Mouse (Mus musculus) liver, embryonic 14.5 days (tissue): ENCODE measurements around the gene Brms1l. TPM values are rescaled to one million over a fixed set of nuclear protein-coding genes. Genes with fewer than 3 reads are reported as not detected.
A peak's percentile ranks its signal among the peaks of the same experiment; 100 is the strongest.

Experiments used
- ATAC-seq: fragments of 200-750 bp; cut with Nextera tagmentation; 2 replicates; pipeline ENCODE4 v1.8.0; 2017; ENCODE audit warnings: moderate number of reproducible peaks, mild to moderate bottlenecking, moderate library complexity; ENCODE audit not compliant: insufficient read depth
- DNase-seq, 3 experiments: peaks; one replicate each; pipeline ENCODE4 v3.0.0-alpha.2; 2012 to 2013; ENCODE audit warnings: low read depth in 3 of 3, low spot score in 3 of 3
- H3K27ac ChIP-seq: fragments of 300-500 bp; sonication (generic); 2 replicates; pipeline ENCODE4 v1.5.1; 2014; ENCODE audit warnings: moderate library complexity, mild to moderate bottlenecking, control low read depth, inconsistent platforms
- H3K27me3 ChIP-seq: fragments of 300-500 bp; sonication (generic); 2 replicates; pipeline ENCODE4 v1.6.1; 2014; ENCODE audit warnings: mild to moderate bottlenecking, low read length, moderate library complexity; ENCODE audit not compliant: control insufficient read depth, insufficient read depth
- H3K36me3 ChIP-seq: fragments of 300-500 bp; sonication (generic); replicated peaks from 2 replicates; pipeline ENCODE4 v1.6.1; 2014; ENCODE audit warnings: low read depth; ENCODE audit not compliant: control insufficient read depth, insufficient read depth
- H3K4me1 ChIP-seq, 2 experiments: fragments of 200-500 bp in 1 of 2; fragments of 300-500 bp in 1 of 2; sonication (generic) in 1 of 2; replicated peaks; 2 replicates each; pipeline ENCODE4 v1.6.1; 2012 to 2014; ENCODE audit warnings: antibody characterized with exemption in 1 of 2, inconsistent platforms in 1 of 2, low read length in 1 of 2; ENCODE audit not compliant: control insufficient read depth in 2 of 2, insufficient read depth in 2 of 2
- H3K4me2 ChIP-seq: fragments of 300-500 bp; sonication (generic); 2 replicates; pipeline ENCODE4 v1.6.1; 2014; ENCODE audit warnings: low read depth, mild to moderate bottlenecking, control low read depth, moderate library complexity
- H3K4me3 ChIP-seq, 2 experiments: fragments of 200-500 bp in 1 of 2; fragments of 300-500 bp in 1 of 2; sonication (generic) in 1 of 2; 2 replicates each; pipeline ENCODE4 v1.5.1; 2012 to 2014; ENCODE audit warnings: low read depth in 2 of 2, low read length in 2 of 2, mild to moderate bottlenecking in 2 of 2, control low read depth in 1 of 2, inconsistent platforms in 1 of 2, moderate library complexity in 1 of 2; ENCODE audit not compliant: insufficient read depth in 1 of 2
- H3K9ac ChIP-seq: fragments of 300-500 bp; sonication (generic); replicated peaks from 2 replicates; pipeline ENCODE4 v1.6.1; 2014; ENCODE audit warnings: mild to moderate bottlenecking, control low read depth, moderate library complexity
- H3K9me3 ChIP-seq: fragments of 300-500 bp; sonication (generic); 2 replicates; pipeline ENCODE4 v1.6.1; 2016; ENCODE audit warnings: low read length, mixed read lengths; ENCODE audit not compliant: control insufficient read depth
- CTCF ChIP-seq: IDR thresholded peaks from 2 replicates; pipeline ENCODE4 v1.5.1; 2016; ENCODE audit warnings: antibody characterized with exemption, low read depth, control low read depth
- EP300 ChIP-seq: IDR thresholded peaks from 2 replicates; pipeline ENCODE4 v1.6.1; 2016; ENCODE audit warnings: antibody characterized with exemption, low read depth
- WGBS: fragments of 180-500 bp; shearing (Covaris S2); extraction: QIAGEN DNeasy Blood & Tissue Kit; methylation state at CpG from one replicate; pipeline ENCODE4 v1.1.7; 2014; ENCODE audit not compliant: insufficient replicate concordance; 5-methylcytosine and 5-hydroxymethylcytosine counted together
- polyA plus RNA-seq, 2 experiments: library from polyadenylated mRNA; depleted of rRNA in 1 of 2; stranded (reverse) in 1 of 2; unstranded in 1 of 2; fragments of >200 nt; fragmentation: Nextera tagmentation in 1 of 2; extraction: Ambion mirVana in 1 of 2; gene quantifications; 2 replicates each; pipeline versions ENCODE4 v1.2.1 to v1.2.3; 2012 to 2014

The Brms1l gene
- polyA plus RNA-seq, 2 experiments: 11.1 to 19.0 TPM

DNA sequence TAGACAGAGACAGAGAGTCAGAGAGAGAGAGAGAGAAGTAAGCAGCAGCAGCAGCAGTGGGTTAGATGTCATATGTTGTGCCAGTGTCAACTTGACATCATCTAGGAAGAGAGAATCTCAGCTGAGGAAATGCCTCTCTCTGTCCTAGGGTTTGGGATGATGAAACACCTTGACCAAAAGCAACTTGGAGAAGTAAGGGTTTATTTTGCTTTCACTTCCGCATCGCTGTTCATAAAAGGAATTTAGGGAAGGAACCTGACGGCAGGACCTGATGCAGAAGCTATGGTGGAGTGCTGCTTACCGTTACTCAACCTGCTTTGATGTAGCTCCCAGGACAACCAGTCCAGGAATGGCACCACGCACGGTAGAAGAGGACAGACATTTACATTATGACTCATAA, 12.1 kb upstream of the Brms1l start:
- Histone ChIP-seq H3K4me2 (no peak overlapping the region), H3K9me3 (no peaks in the 10 kb centered on the region), H3K9ac (no peak overlapping the region), H3K27me3 (no peaks in the 10 kb centered on the region), H3K4me1 (peaks cover 2 to 4% of the 10 kb centered on the region in 2 experiments; a peak in 3 of 4 replicates), H3K36me3 (no peaks in the 10 kb centered on the region), H3K4me3 (no peak overlapping the region), H3K27ac (no peak overlapping the region)
- TF ChIP-seq EP300: no peak
- TF ChIP-seq CTCF: no peak
- DNase-seq (no peak), ATAC-seq (no peak)
- WGBS: 68% methylated on average over 6 of the region's 6 CpGs

DNA sequence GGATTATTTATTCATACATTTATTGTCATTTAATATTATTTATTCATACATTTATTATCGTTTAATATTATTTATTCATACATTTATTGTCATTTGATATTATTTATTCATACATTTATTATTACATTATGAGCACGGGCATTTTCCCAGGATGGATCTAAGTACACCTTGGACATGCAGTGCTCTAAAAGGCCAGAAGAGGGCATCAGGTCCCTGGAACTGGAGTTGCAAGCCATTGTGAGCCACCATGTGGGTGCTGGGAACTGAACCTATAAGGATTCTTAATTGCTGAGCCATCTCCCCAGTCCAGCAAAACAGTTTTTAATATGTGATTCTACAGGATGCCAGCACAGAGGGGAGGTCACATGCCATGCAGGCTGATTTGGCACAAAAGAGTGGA, 10.6 kb upstream of the Brms1l start:
- no peak overlapping the region for H3K4me3 ChIP-seq
- no peak overlapping the region for H3K9ac ChIP-seq
- WGBS: 65% methylated on average over 2 of the region's 2 CpGs
- H3K4me2 ChIP-seq: no peak overlapping the region
- DNase-seq (no peak), ATAC-seq (no peak)
- H3K36me3 ChIP-seq: no peaks in the 10 kb centered on the region
- no peak overlapping the region for H3K27ac ChIP-seq
- H3K27me3 ChIP-seq: no peaks in the 10 kb centered on the region
- no peak for TF ChIP-seq EP300
- peak; percentile 46 for TF ChIP-seq CTCF
- H3K4me1 ChIP-seq: 0 out of 4 replicates have a peak, but pooled peaks cover 0 to 2% of the 10 kb centered on the region in 2 experiments
- no peaks in the 10 kb centered on the region for H3K9me3 ChIP-seq

DNA sequence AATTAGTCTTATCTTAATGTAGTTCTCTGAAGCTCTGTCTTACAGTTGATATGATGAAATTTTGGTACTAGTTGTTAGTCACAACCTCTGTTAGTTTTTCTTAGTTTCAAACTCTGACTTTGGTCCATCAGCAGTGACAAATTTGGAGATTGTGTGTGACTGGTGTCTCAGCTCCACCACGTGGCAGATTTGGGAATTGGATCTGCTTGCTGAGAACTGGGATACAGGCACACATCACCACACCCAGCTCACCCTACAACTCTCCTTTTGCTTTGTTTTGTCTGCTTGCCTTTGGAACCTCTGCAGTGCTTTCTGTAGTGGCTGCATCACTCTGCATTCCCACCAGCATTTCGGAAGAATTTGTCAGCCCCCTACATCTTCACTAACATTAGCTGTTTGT, 5.0 kb upstream of the Brms1l start:
- H3K4me3 ChIP-seq: no peak overlapping the region
- WGBS: 13% methylated on average over 2 of the region's 2 CpGs
- H3K27ac ChIP-seq: no peak overlapping the region
- DNase-seq: peak in 2 of 3 experiments; percentile 19 to 44
- H3K36me3 ChIP-seq: no peaks in the 10 kb centered on the region
- no peaks in the 10 kb centered on the region for H3K9me3 ChIP-seq
- peaks cover 0 to 3% of the 10 kb centered on the region in 2 experiments; a peak in 1 of 4 replicates for H3K4me1 ChIP-seq
- no peak for ATAC-seq
- no peak overlapping the region for H3K4me2 ChIP-seq
- no peak overlapping the region for H3K9ac ChIP-seq
- no peak for TF ChIP-seq EP300
- TF ChIP-seq CTCF: peak; percentile 82
- H3K27me3 ChIP-seq: no peaks in the 10 kb centered on the region

DNA sequence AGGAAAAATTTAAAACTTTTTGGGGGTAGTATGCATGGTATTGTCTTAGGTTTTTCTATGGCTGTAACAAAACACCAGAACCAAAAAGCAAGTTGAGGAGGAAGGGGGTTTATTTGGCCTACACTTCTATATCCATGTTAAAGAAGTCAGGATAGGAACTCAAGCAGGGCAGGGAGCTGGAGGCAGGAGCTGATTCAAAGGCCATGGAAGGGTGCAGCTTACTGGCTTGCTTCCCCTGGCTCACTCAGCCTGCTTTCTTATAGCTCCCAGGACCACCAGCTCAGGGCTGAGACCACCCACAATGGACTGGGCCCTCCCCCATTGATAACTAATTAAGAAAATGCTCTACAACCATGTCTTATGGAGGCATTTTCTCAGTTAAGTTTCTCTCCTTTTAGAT, 3.2 kb upstream of the Brms1l start:
- no peaks in the 10 kb centered on the region for H3K36me3 ChIP-seq
- H3K9me3 ChIP-seq: no peaks in the 10 kb centered on the region
- H3K9ac ChIP-seq: no peak overlapping the region
- no peak overlapping the region for H3K27ac ChIP-seq
- DNase-seq: no peak
- H3K4me1 ChIP-seq: peaks cover 0 to 6% of the 10 kb centered on the region in 2 experiments; a peak in 2 of 4 replicates
- no peaks in the 10 kb centered on the region for H3K27me3 ChIP-seq
- H3K4me2 ChIP-seq: no peak overlapping the region
- ATAC-seq: no peak
- no peak overlapping the region for H3K4me3 ChIP-seq
- TF ChIP-seq EP300 (no peak), CTCF (no peak)

DNA sequence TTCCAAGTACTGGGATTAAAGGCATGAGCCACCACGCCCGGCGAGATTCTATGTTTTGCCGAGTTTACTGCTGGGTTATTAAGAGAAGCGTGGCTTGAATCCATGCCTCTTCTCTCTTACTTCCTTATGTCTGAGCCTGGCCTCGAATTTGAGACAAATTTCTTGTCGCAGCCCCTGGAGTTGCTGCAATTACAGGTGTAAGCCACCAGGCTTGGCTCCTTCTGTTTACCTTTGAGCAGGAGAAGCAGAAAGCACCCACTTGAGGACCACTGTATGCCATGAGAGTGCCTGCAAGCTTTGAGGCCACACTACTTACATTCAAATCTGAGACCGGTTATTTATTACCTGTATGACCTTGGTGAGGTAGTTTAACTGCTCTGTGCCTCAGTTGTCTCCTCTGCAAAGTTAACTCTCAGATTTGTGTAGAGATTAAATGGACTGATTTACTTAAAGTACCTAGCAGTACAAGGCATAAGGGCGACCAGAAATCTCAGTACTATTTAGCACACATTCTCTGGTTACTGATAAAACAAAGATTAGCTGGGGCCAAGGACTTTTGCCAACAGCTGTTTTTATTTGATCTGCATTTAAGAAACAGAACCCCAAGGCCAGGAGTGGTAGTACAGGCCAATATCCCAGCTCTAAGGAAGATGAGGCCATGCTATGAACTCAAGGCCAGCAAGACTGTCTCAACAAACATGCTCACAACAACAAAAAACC, 2.1 kb upstream of the Brms1l start:
- ATAC-seq (no peak), DNase-seq (no peak)
- 55% methylated on average over 9 of the region's 9 CpGs for WGBS
- Histone ChIP-seq H3K9me3 (no peaks in the 10 kb centered on the region), H3K36me3 (no peaks in the 10 kb centered on the region), H3K9ac (no peak overlapping the region), H3K27me3 (no peaks in the 10 kb centered on the region), H3K27ac (no peak overlapping the region), H3K4me2 (no peak overlapping the region), H3K4me3 (no peak overlapping the region), H3K4me1 (peaks cover 0 to 6% of the 10 kb centered on the region in 2 experiments; a peak in 2 of 4 replicates)
- TF ChIP-seq EP300: no peak
